Mouse (Mus musculus) MEL (cell line): ENCODE measurements at regions not wholly inside any gene's neighbourhood (a gene's known extent, or its start where the extent isn't known, plus 50 kb on each side); places are given as distances from the start of the nearest gene placed in this dataset.

Experiments used
- DNase-seq: peaks from one replicate; pipeline ENCODE4 v3.0.0; 2011; ENCODE audit warnings: low read depth, low spot score
- H3K27ac ChIP-seq: 2 replicates; pipeline ENCODE4 v1.5.1; 2012; ENCODE audit warnings: low read depth, mild to moderate bottlenecking, control low read depth, low read length, moderate library complexity; ENCODE audit not compliant: control insufficient read depth
- H3K27me3 ChIP-seq, 2 experiments: fragments of 150-350 bp in 1 of 2; sonication (generic) in 1 of 2; 2 replicates each; pipeline ENCODE4 v1.6.1; 2012; ENCODE audit warnings: low read length in 2 of 2, mild to moderate bottlenecking in 2 of 2, improper control_type of control experiment in 1 of 2, moderate library complexity in 1 of 2; ENCODE audit not compliant: insufficient read depth in 2 of 2, control insufficient read depth in 1 of 2
- H3K36me3 ChIP-seq, 2 experiments: 2 replicates each; pipeline ENCODE4 v1.6.1; 2012 to 2014; ENCODE audit warnings: low read length in 2 of 2, improper control_type of control experiment in 1 of 2, inconsistent platforms in 1 of 2, mild to moderate bottlenecking in 1 of 2; ENCODE audit not compliant: insufficient read depth in 2 of 2, control insufficient read depth in 1 of 2
- H3K4me1 ChIP-seq, 2 experiments: fragments of 150-350 bp in 1 of 2; sonication (generic) in 1 of 2; 2 replicates each; pipeline ENCODE4 v1.6.1; 2012; ENCODE audit warnings: low read length in 2 of 2, improper control_type of control experiment in 1 of 2, mild to moderate bottlenecking in 1 of 2; ENCODE audit not compliant: insufficient read depth in 2 of 2, control insufficient read depth in 1 of 2
- H3K4me3 ChIP-seq, 2 experiments: fragments of 150-350 bp in 1 of 2; sonication (generic) in 1 of 2; 2 replicates each; pipeline ENCODE4 v1.5.1; 2012; ENCODE audit warnings: low read depth in 2 of 2, low read length in 2 of 2, mild to moderate bottlenecking in 2 of 2, moderate library complexity in 2 of 2, control low read depth in 1 of 2, improper control_type of control experiment in 1 of 2; ENCODE audit not compliant: control insufficient read depth in 1 of 2, insufficient read depth in 1 of 2
- H3K79me2 ChIP-seq: 2 replicates; pipeline ENCODE4 v1.6.1; 2012; ENCODE audit warnings: mild to moderate bottlenecking, low read length, moderate library complexity; ENCODE audit not compliant: control insufficient read depth, poor library complexity, insufficient read depth
- H3K9ac ChIP-seq: 2 replicates; pipeline ENCODE4 v1.6.1; 2012; ENCODE audit warnings: low read depth, mild to moderate bottlenecking, control low read depth, low read length, moderate library complexity; ENCODE audit not compliant: control insufficient read depth, poor library complexity, severe bottlenecking
- H3K9me3 ChIP-seq: fragments of 150-350 bp; sonication (generic); replicated peaks from 2 replicates; pipeline ENCODE4 v1.6.1; 2012; ENCODE audit warnings: mild to moderate bottlenecking, low read length, improper control_type of control experiment, moderate library complexity; ENCODE audit not compliant: insufficient read depth
- EP300 ChIP-seq, 2 experiments: IDR thresholded peaks; 2 replicates each; pipeline ENCODE4 v1.6.1; 2011; ENCODE audit warnings: improper control_type of control experiment in 2 of 2, low read length in 2 of 2, low read depth in 1 of 2, mild to moderate bottlenecking in 1 of 2
- GATA1 ChIP-seq: IDR thresholded peaks from 2 replicates; pipeline ENCODE4 v1.6.1; 2011; ENCODE audit warnings: low read depth, low read length, improper control_type of control experiment
- HCFC1 ChIP-seq: IDR thresholded peaks from 2 replicates; pipeline ENCODE4 v1.6.1; 2012; ENCODE audit warnings: low read depth, mild to moderate bottlenecking, inconsistent platforms, low read length, improper control_type of control experiment, moderate library complexity
- JUND ChIP-seq: IDR thresholded peaks from 2 replicates; pipeline ENCODE4 v1.6.1; 2011; ENCODE audit warnings: low read depth, mild to moderate bottlenecking, improper control_type of control experiment, low read length
- KAT2A ChIP-seq: conservative IDR thresholded peaks from 2 replicates; pipeline ENCODE4 v1.6.1; 2012; ENCODE audit warnings: low read depth, low read length, improper control_type of control experiment, inconsistent platforms
- MAX ChIP-seq: IDR thresholded peaks from 2 replicates; pipeline ENCODE4 v1.6.1; 2011; ENCODE audit warnings: low read length, improper control_type of control experiment
- MXI1 ChIP-seq: IDR thresholded peaks from 2 replicates; pipeline ENCODE4 v1.6.1; 2011; ENCODE audit warnings: mild to moderate bottlenecking, low read depth, low read length, improper control_type of control experiment
- MYB ChIP-seq: IDR thresholded peaks from 2 replicates; pipeline ENCODE4 v1.6.1; 2011; ENCODE audit warnings: mild to moderate bottlenecking, low read depth, low read length, improper control_type of control experiment
- NELFE ChIP-seq: IDR thresholded peaks from 2 replicates; pipeline ENCODE4 v1.6.1; 2011; ENCODE audit warnings: low read depth, low read length, improper control_type of control experiment
- NRF1 ChIP-seq: IDR thresholded peaks from 2 replicates; pipeline ENCODE4 v1.6.1; 2014; ENCODE audit warnings: low read depth, mild to moderate bottlenecking, inconsistent platforms, low read length, improper control_type of control experiment, moderate library complexity; ENCODE audit not compliant: poor library complexity, insufficient read depth, severe bottlenecking
- POLR2A ChIP-seq, 2 experiments: IDR thresholded peaks; 2 replicates each; pipeline ENCODE4 v1.6.1; 2011 to 2012; ENCODE audit warnings: low read length in 2 of 2, mild to moderate bottlenecking in 2 of 2, control low read depth in 1 of 2, improper control_type of control experiment in 1 of 2, low read depth in 1 of 2, moderate library complexity in 1 of 2; ENCODE audit not compliant: control insufficient read depth in 1 of 2, insufficient read depth in 1 of 2, poor library complexity in 1 of 2
- POLR2AphosphoS5 ChIP-seq: IDR thresholded peaks from 2 replicates; pipeline ENCODE4 v1.6.1; 2012; ENCODE audit warnings: low read depth, borderline replicate concordance, mild to moderate bottlenecking, inconsistent platforms, low read length, moderate library complexity, mixed read lengths
- SIN3A ChIP-seq: IDR thresholded peaks from 2 replicates; pipeline ENCODE4 v1.6.1; 2012; ENCODE audit warnings: low read length, improper control_type of control experiment, inconsistent platforms
- SMC3 ChIP-seq: IDR thresholded peaks from 2 replicates; pipeline ENCODE4 v1.6.1; 2011; ENCODE audit warnings: low read depth, low read length, improper control_type of control experiment
- TAL1 ChIP-seq: IDR thresholded peaks from 2 replicates; pipeline ENCODE4 v1.6.1; 2012; ENCODE audit warnings: mild to moderate bottlenecking, inconsistent platforms, low read length, moderate library complexity, mixed read lengths
- TCF12 ChIP-seq: IDR thresholded peaks from 2 replicates; pipeline ENCODE4 v1.6.1; 2014; ENCODE audit warnings: low read depth, mild to moderate bottlenecking, inconsistent platforms, low read length, improper control_type of control experiment, moderate library complexity
- USF2 ChIP-seq, 2 experiments: IDR thresholded peaks; 2 replicates each; pipeline ENCODE4 v1.6.1; 2011 to 2012; ENCODE audit warnings: improper control_type of control experiment in 2 of 2, low read length in 2 of 2, borderline replicate concordance in 1 of 2, inconsistent platforms in 1 of 2, low read depth in 1 of 2, mild to moderate bottlenecking in 1 of 2; ENCODE audit not compliant: insufficient read depth in 1 of 2
- ZC3H11A ChIP-seq: IDR thresholded peaks from 2 replicates; pipeline ENCODE4 v1.6.1; 2012; ENCODE audit warnings: low read depth, mild to moderate bottlenecking, inconsistent platforms, low read length, improper control_type of control experiment
- ZKSCAN1 ChIP-seq: IDR thresholded peaks from 2 replicates; pipeline ENCODE4 v1.6.1; 2012; ENCODE audit warnings: low read depth, mild to moderate bottlenecking, inconsistent platforms, low read length, improper control_type of control experiment, moderate library complexity
- ZMIZ1 ChIP-seq: IDR thresholded peaks from 2 replicates; pipeline ENCODE4 v1.6.1; 2012; ENCODE audit warnings: low read depth, mild to moderate bottlenecking, inconsistent platforms, low read length, improper control_type of control experiment, moderate library complexity
- ZNF384 ChIP-seq: IDR thresholded peaks from 2 replicates; pipeline ENCODE4 v1.6.1; 2012; ENCODE audit warnings: low read depth, mild to moderate bottlenecking, inconsistent platforms, low read length, improper control_type of control experiment

DNA sequence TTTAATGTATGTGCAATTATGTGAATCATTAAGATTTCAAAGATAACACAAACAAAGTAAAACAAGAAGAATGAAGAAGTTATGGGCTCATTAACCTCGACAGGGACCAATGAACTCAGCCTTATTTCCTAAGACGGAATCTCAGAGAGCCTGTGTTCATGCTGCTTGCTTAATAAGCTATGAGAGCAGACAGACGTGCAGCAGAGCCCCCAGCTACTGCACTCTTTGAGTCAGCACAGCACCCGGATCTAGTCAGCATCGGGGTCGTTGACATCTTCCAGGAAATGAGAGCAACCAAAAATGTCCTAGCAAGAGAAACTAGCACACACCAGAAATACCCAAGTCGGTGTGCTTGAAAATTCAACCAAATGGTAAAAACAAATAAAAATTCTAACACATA is 582.1 kb downstream of the Rps29 start:
- no peak overlapping the region for H3K27ac ChIP-seq
- H3K9me3 ChIP-seq: no peaks in the 10 kb centered on the region
- no peaks in the 10 kb centered on the region for H3K27me3 ChIP-seq
- TF ChIP-seq MXI1 (no peak), TAL1 (no peak), ZC3H11A (no peak), POLR2A (IDR thresholded peaks at IDR 0.05; ENCODE audit: control insufficient read depth in 1 of 2, insufficient read depth in 1 of 2, low read depth in 1 of 2, low read length in 2 of 2, poor library complexity in 1 of 2) (no peak), POLR2AphosphoS5 (no peak), HCFC1 (no peak), ZMIZ1 (no peak), USF2 (IDR thresholded peaks at IDR 0.05; ENCODE audit: borderline replicate concordance in 1 of 2, insufficient read depth in 1 of 2, low read depth in 1 of 2, low read length in 2 of 2) (no peak), SIN3A (no peak), NELFE (no peak), ZNF384 (no peak), TCF12 (no peak), ZKSCAN1 (no peak), MAX (no peak), EP300 (IDR thresholded peaks at IDR 0.05; ENCODE audit: low read depth in 1 of 2, low read length in 2 of 2) (no peak), SMC3 (no peak)
- H3K4me3 ChIP-seq: no peak overlapping the region
- H3K4me1 ChIP-seq: no peaks in the 10 kb centered on the region
- H3K9ac ChIP-seq: no peak overlapping the region
- no peaks in the 10 kb centered on the region for H3K79me2 ChIP-seq
- no peak for DNase-seq
- H3K36me3 ChIP-seq: no peaks in the 10 kb centered on the region

DNA sequence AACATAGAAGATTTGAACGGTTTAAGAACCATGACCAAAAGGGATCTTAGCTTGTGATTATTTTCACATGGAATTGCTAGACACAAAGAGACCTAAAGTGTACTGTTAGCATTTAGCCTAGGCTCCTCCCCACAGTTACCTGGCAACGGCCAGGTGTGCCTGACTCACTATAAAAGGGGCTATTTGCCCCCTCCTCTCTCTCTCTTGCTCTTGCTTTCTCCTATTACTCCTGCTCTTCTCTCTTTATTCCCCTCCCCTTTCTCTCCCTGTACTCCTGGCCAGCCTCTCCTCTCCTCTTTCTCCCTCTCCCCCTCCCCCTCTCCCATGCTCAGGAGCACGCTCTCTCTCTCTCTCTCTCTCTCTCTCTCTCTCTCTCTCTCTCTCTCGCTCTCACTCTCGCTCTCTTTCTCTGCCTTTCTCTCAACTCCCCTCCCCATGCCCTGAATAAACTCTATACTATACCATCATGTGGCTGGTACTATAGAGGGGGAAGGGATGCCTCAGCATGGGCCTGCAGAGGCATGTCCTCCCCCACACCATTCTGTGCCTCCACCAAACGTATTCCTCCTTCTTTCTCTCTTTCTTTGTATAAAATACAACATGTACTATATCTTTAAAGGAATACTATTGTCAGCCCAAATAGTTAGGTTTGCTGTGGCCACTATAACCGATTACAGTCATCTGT is 603.9 kb downstream of the Rps29 start:
- H3K27me3 ChIP-seq: no peaks in the 10 kb centered on the region
- DNase-seq: no peak
- no peak overlapping the region for H3K4me3 ChIP-seq
- TF ChIP-seq JUND (no peak), POLR2AphosphoS5 (no peak), MXI1 (no peak), KAT2A (no peak), ZKSCAN1 (no peak), GATA1 (no peak), NRF1 (no peak), MYB (no peak), SMC3 (no peak)
- TF ChIP-seq, all 39 proteins: peak for 0
- Histone ChIP-seq H3K27ac (no peak overlapping the region), H3K9me3 (no peaks in the 10 kb centered on the region), H3K9ac (no peak overlapping the region), H3K4me1 (no peaks in the 10 kb centered on the region), H3K36me3 (no peaks in the 10 kb centered on the region), H3K79me2 (no peaks in the 10 kb centered on the region)
